Mouse (Mus musculus): Measurements from ENCODE around the gene Tnfrsf23. TPM values are rescaled to one million over a fixed set of nuclear protein-coding genes. Genes with fewer than 3 reads are reported as not detected.

Gene Tnfrsf23
- polyA plus RNA-seq, 1 experiment from 2014 or later = 0.59 TPM

DNA sequence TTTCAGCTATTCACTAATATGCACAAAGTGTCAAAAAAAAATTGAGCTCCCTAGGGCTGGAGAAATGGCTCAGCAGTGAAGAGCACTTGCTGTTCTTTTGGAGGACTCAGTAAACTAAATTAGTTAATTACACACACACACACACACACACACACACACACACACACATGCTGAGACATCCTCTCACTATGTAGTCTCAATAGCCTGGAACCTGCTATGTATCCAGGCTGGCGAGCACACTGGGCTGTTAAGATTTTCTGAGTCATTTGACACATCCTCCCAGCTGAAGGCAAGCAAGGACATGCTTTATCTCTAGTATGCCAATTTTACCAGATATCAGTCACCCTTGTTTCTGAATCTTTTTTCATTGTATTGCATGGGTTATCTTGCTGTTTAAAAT is 64.7 kb downstream of the Tnfrsf23 start:
- Histone ChIP-seq H3K9ac (replicated peaks; ENCODE audit: low read length) (no peak overlapping the region), H3K4me3 (ENCODE audit: low read depth, low read length) (no peak overlapping the region), H3K4me1 (ENCODE audit: control insufficient read depth, insufficient read depth, low read length) (no peaks in the 10 kb centered on the region), H3K27me3 (ENCODE audit: control insufficient read depth, insufficient read depth, low read length) (no peaks in the 10 kb centered on the region), H3K9me3 (replicated peaks; ENCODE audit: control insufficient read depth, low read length) (no peaks in the 10 kb centered on the region), H3K27ac (replicated peaks; ENCODE audit: low read depth, low read length) (no peak overlapping the region), H3K4me2 (ENCODE audit: low read depth, low read length) (no peak overlapping the region), H3K36me3 (replicated peaks; ENCODE audit: control insufficient read depth, insufficient read depth, low read depth, low read length) (no peaks in the 10 kb centered on the region; the same call in 1 of the 2 replicates)
- ATAC-seq (replicated peaks; ENCODE audit: insufficient number of reproducible peaks, low FRiP score, low TSS enrichment, low read depth) (no peak), DNase-seq (ENCODE audit: low spot score) (no peak)
- 70% methylated on average over 1 of the region's 1 CpGs for WGBS

Other genes starting within 250 kb of the Tnfrsf23 start
- 1,085 and 1,117 TPM in 2 replicates for gene Cdkn1c, start 224.8 kb downstream of the Tnfrsf23 start, polyA plus RNA-seq (2014; fragmentation: Nextera tagmentation; extraction: Ambion mirVana)
- 0.58 and 1.0 TPM in 2 replicates for gene Slc22a18, start 212.1 kb downstream of the Tnfrsf23 start, polyA plus RNA-seq (2014; fragmentation: Nextera tagmentation; extraction: Ambion mirVana)
- 2.8 and 2.9 TPM in 2 replicates for gene Phlda2, start 182.7 kb downstream of the Tnfrsf23 start, polyA plus RNA-seq (2014; fragmentation: Nextera tagmentation; extraction: Ambion mirVana)
- gene Nap1l4, start 136.8 kb downstream of the Tnfrsf23 start, polyA plus RNA-seq (2014; fragmentation: Nextera tagmentation; extraction: Ambion mirVana) = 178 and 197 TPM in 2 replicates
- 55.9 and 56.7 TPM in 2 replicates for gene Cars, start 85.8 kb downstream of the Tnfrsf23 start, polyA plus RNA-seq (2014; fragmentation: Nextera tagmentation; extraction: Ambion mirVana)
- gene Tnfrsf26, start 57.1 kb downstream of the Tnfrsf23 start, polyA plus RNA-seq (2014; fragmentation: Nextera tagmentation; extraction: Ambion mirVana) = 0.07 and 0.08 TPM in 2 replicates
- gene Tnfrsf22, start 36.2 kb downstream of the Tnfrsf23 start, polyA plus RNA-seq (2014; fragmentation: Nextera tagmentation; extraction: Ambion mirVana) = 8.3 and 11.5 TPM in 2 replicates
- gene Osbpl5, start 71.1 kb upstream of the Tnfrsf23 start, polyA plus RNA-seq (2014; fragmentation: Nextera tagmentation; extraction: Ambion mirVana) = 11.9 and 13.9 TPM in 2 replicates
- not detected in 2 replicates for gene Mrgprg, start 81.1 kb upstream of the Tnfrsf23 start, polyA plus RNA-seq (2014; fragmentation: Nextera tagmentation; extraction: Ambion mirVana)
- 1.4 and 1.7 TPM in 2 replicates for gene Mrgpre, start 98.6 kb upstream of the Tnfrsf23 start, polyA plus RNA-seq (2014; fragmentation: Nextera tagmentation; extraction: Ambion mirVana)
- gene Nadsyn1, start 137.0 kb upstream of the Tnfrsf23 start, polyA plus RNA-seq (2014; fragmentation: Nextera tagmentation; extraction: Ambion mirVana) = 7.3 and 7.5 TPM in 2 replicates
- gene Dhcr7, start 137.3 kb upstream of the Tnfrsf23 start, polyA plus RNA-seq (2014; fragmentation: Nextera tagmentation; extraction: Ambion mirVana) = 56.4 and 66.4 TPM in 2 replicates
- gene Gm498, start 181.0 kb upstream of the Tnfrsf23 start, polyA plus RNA-seq (2014; fragmentation: Nextera tagmentation; extraction: Ambion mirVana) = not detected in 2 replicates